In the genomic region with DNA sequence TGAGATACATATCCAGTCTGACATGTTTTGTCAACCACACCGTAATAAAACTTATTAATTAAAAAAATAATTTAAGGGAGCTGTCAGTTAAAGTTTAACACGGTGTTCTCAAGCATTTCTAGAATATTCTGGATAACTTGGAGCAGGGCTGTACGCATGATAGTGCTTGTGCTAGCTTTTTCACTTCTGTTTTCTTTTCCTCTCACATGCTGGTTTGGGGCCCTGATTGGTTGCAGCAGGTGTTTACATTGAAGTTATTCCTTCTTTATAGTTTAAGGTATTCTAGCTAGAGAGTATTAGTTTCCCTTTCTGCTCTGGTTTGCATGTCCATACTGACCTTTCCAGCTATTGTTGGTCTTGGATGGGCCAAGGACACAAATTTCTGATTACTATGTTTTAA, we compare ENCODE assay signal across 12 mouse cellular contexts.
DNase-seq lines count a peak whose midpoint lies in the region; ATAC-seq lines count a peak whose summit lies in the region.
"Had no signal": no experiment of that assay in that cellular context is flagged by ENCODE, and none has a peak within 500 bp of the region (broad histone marks: within the 10 kb centered on the region; RNA-seq: fewer than 3 reads in every experiment).

No protein-coding gene starts in this region.

- DNase-seq in heart, embryonic 10.5 days (ENCODE audit: low spot score), result no peak
- DNase-seq in heart, postnatal 36 days, result no peak
- DNase-seq in lung, postnatal 10 days, result no peak
- no peak for DNase-seq in embryonic facial prominence, embryonic 14.5 days (ENCODE audit: low spot score)
- DNase-seq in splenic B cell, adult 2 months (ENCODE audit: low read depth, low spot score), result peak; percentile 68
- DNase-seq in cerebellum, adult 11 months, result no peak
- DNase-seq: cerebellum, adult 11-12 months; kidney, adult 9 months; midbrain, embryonic 14.5 days had no signal

- ATAC-seq in lung, embryonic 15.5 days (ENCODE audit: borderline replicate concordance, extremely low read depth, low FRiP score, low TSS enrichment), result no peak
- no peak for ATAC-seq in embryonic facial prominence, embryonic 14.5 days (ENCODE audit: low read depth)
- ATAC-seq in hindbrain, embryonic 16.5 days, result no peak

- H3K27me3 ChIP-seq in heart, embryonic 10.5 days (ENCODE audit: insufficient read depth, poor library complexity, severe bottlenecking), result no peaks in the 10 kb centered on the region
- no peaks in the 10 kb centered on the region for H3K27me3 ChIP-seq in lung, embryonic 15.5 days
- no peaks in the 10 kb centered on the region for H3K27me3 ChIP-seq in embryonic facial prominence, embryonic 14.5 days (replicated peaks; ENCODE audit: control insufficient read depth, insufficient read depth, low read length)
- H3K27me3 ChIP-seq in splenic B cell, adult 2 months (ENCODE audit: control insufficient read depth, insufficient read depth, low read length, poor library complexity, severe bottlenecking), result no peaks in the 10 kb centered on the region
- no peaks in the 10 kb centered on the region for H3K27me3 ChIP-seq in hindbrain, embryonic 16.5 days (replicated peaks; ENCODE audit: control insufficient read depth, insufficient read depth, low read length)
- H3K27me3 ChIP-seq: hindbrain, embryonic 13.5 days had no signal

- H3K27ac ChIP-seq in heart, embryonic 10.5 days, result peak overlapping the region; percentile 82; the same call in 1 of the 2 replicates
- peak overlapping the region; percentile 86 for H3K27ac ChIP-seq in lung, embryonic 15.5 days
- peak overlapping the region; percentile 80; the same call in 1 of the 2 replicates for H3K27ac ChIP-seq in embryonic facial prominence, embryonic 14.5 days (replicated peaks; ENCODE audit: low read depth, low read length)
- H3K27ac ChIP-seq in hindbrain, embryonic 16.5 days (ENCODE audit: low read depth, low read length), result no peak overlapping the region
- H3K27ac ChIP-seq: hindbrain, embryonic 13.5 days had no signal

- no peaks in the 10 kb centered on the region for H3K9me3 ChIP-seq in heart, embryonic 10.5 days
- H3K9me3 ChIP-seq in lung, embryonic 15.5 days, result no peaks in the 10 kb centered on the region
- no peaks in the 10 kb centered on the region for H3K9me3 ChIP-seq in embryonic facial prominence, embryonic 14.5 days (ENCODE audit: control insufficient read depth, low read length)
- no peaks in the 10 kb centered on the region for H3K9me3 ChIP-seq in hindbrain, embryonic 16.5 days (ENCODE audit: control insufficient read depth, low read length)
- H3K9me3 ChIP-seq: hindbrain, embryonic 13.5 days had no signal

- peaks cover 72% of the 10 kb centered on the region for H3K4me1 ChIP-seq in heart, embryonic 10.5 days
- H3K4me1 ChIP-seq in lung, embryonic 15.5 days, result peaks cover 59% of the 10 kb centered on the region
- H3K4me1 ChIP-seq in embryonic facial prominence, embryonic 14.5 days (ENCODE audit: control insufficient read depth, insufficient read depth, low read length), result peaks cover 46% of the 10 kb centered on the region
- peaks cover 16% of the 10 kb centered on the region for H3K4me1 ChIP-seq in hindbrain, embryonic 16.5 days (ENCODE audit: control insufficient read depth, insufficient read depth, low read depth, low read length)

- WGBS in heart, embryonic 10.5 days, result 77% methylated on average over 3 of the region's 3 CpGs
- 72% methylated on average over 3 of the region's 3 CpGs for WGBS in lung, embryonic 15.5 days
- 66% methylated on average over 3 of the region's 3 CpGs for WGBS in embryonic facial prominence, embryonic 14.5 days
- 86% methylated on average over 3 of the region's 3 CpGs for WGBS in hindbrain, embryonic 16.5 days

- H3K9ac ChIP-seq in lung, embryonic 15.5 days, result no peak overlapping the region
- no peak overlapping the region for H3K9ac ChIP-seq in embryonic facial prominence, embryonic 14.5 days (ENCODE audit: low read depth, low read length)
- H3K9ac ChIP-seq in hindbrain, embryonic 16.5 days (ENCODE audit: low read depth, low read length), result no peak overlapping the region
- H3K9ac ChIP-seq: hindbrain, embryonic 13.5 days had no signal

- no peak overlapping the region for H3K4me2 ChIP-seq in lung, embryonic 15.5 days
- no peak overlapping the region for H3K4me2 ChIP-seq in embryonic facial prominence, embryonic 14.5 days (ENCODE audit: low read depth, low read length)
- no peak overlapping the region for H3K4me2 ChIP-seq in hindbrain, embryonic 16.5 days (ENCODE audit: low read length)
- H3K4me2 ChIP-seq: hindbrain, embryonic 13.5 days had no signal

- H3K36me3 ChIP-seq in heart, embryonic 10.5 days, result no peaks in the 10 kb centered on the region
- no peaks in the 10 kb centered on the region for H3K36me3 ChIP-seq in lung, embryonic 15.5 days
- no peaks in the 10 kb centered on the region for H3K36me3 ChIP-seq in embryonic facial prominence, embryonic 14.5 days (ENCODE audit: control insufficient read depth, insufficient read depth, low read length)
- H3K36me3 ChIP-seq in splenic B cell, adult 2 months (ENCODE audit: control insufficient read depth, insufficient read depth, low read length, poor library complexity, severe bottlenecking), result no peaks in the 10 kb centered on the region
- H3K36me3 ChIP-seq in hindbrain, embryonic 16.5 days (ENCODE audit: control insufficient read depth, insufficient read depth, low read length), result no peaks in the 10 kb centered on the region
- H3K36me3 ChIP-seq: hindbrain, embryonic 13.5 days had no signal

- intact Hi-C loops in heart, postnatal 36 days (cut with DNase I), result no loop called here

- H3K4me3 ChIP-seq in heart, embryonic 10.5 days, result no peak overlapping the region
- H3K4me3 ChIP-seq in lung, embryonic 15.5 days, result no peak overlapping the region
- H3K4me3 ChIP-seq in embryonic facial prominence, embryonic 14.5 days (ENCODE audit: low read depth, low read length), result no peak overlapping the region
- H3K4me3 ChIP-seq in hindbrain, embryonic 16.5 days (ENCODE audit: low read length), result no peak overlapping the region
- H3K4me3 ChIP-seq: hindbrain, embryonic 13.5 days had no signal
